Mouse (Mus musculus): ENCODE data around the gene Ranbp9. TPM values are rescaled to one million over a fixed set of nuclear protein-coding genes. Genes with fewer than 3 reads are reported as not detected.
A peak's percentile ranks its signal among the peaks of the same experiment; 100 is the strongest.

The Ranbp9 gene
- polyA plus RNA-seq, 1 experiment from 2014 or later = 22.9 TPM

GRCm38 (mm10) chr13:43415249-43415648 lies 65.8 kb downstream of the Ranbp9 start:
- 0 out of 2 replicates have a peak, but pooled peaks cover 1% of the 10 kb centered on the region for H3K36me3 ChIP-seq (ENCODE audit: control insufficient read depth, insufficient read depth, low read length)
- H3K9me3 ChIP-seq (ENCODE audit: control insufficient read depth, low read length) = no peaks in the 10 kb centered on the region
- H3K4me1 ChIP-seq (replicated peaks; ENCODE audit: control insufficient read depth, insufficient read depth, low read length) = no peaks in the 10 kb centered on the region
- no peak for ATAC-seq (ENCODE audit: low FRiP score)
- no peak for DNase-seq (ENCODE audit: low spot score)
- H3K4me2 ChIP-seq (replicated peaks; ENCODE audit: low read depth, low read length) = no peak overlapping the region
- H3K27ac ChIP-seq (ENCODE audit: low read depth, low read length) = no peak overlapping the region
- H3K27me3 ChIP-seq (ENCODE audit: control insufficient read depth, insufficient read depth, low read length) = no peaks in the 10 kb centered on the region
- 79% methylated on average over 1 of the region's 1 CpGs for WGBS
- no peak overlapping the region for H3K4me3 ChIP-seq (ENCODE audit: low read depth, low read length)
- H3K9ac ChIP-seq (ENCODE audit: low read depth, low read length) = no peak overlapping the region

GRCm38 (mm10) chr13:43413611-43414010 lies 67.5 kb downstream of the Ranbp9 start:
- H3K36me3 ChIP-seq (ENCODE audit: control insufficient read depth, insufficient read depth, low read length) = 0 out of 2 replicates have a peak, but pooled peaks cover 2% of the 10 kb centered on the region
- H3K4me2 ChIP-seq (replicated peaks; ENCODE audit: low read depth, low read length) = no peak overlapping the region
- no peaks in the 10 kb centered on the region for H3K9me3 ChIP-seq (ENCODE audit: control insufficient read depth, low read length)
- no peak overlapping the region for H3K4me3 ChIP-seq (ENCODE audit: low read depth, low read length)
- no peak overlapping the region for H3K27ac ChIP-seq (ENCODE audit: low read depth, low read length)
- H3K9ac ChIP-seq (ENCODE audit: low read depth, low read length) = no peak overlapping the region
- DNase-seq (ENCODE audit: low spot score) (no peak), ATAC-seq (ENCODE audit: low FRiP score) (no peak)
- no peaks in the 10 kb centered on the region for H3K27me3 ChIP-seq (ENCODE audit: control insufficient read depth, insufficient read depth, low read length)
- H3K4me1 ChIP-seq (replicated peaks; ENCODE audit: control insufficient read depth, insufficient read depth, low read length) = no peaks in the 10 kb centered on the region
- 89% methylated on average over 2 of the region's 2 CpGs for WGBS

- no peak overlapping the region for H3K4me2 ChIP-seq (replicated peaks; ENCODE audit: low read depth, low read length)
- H3K4me3 ChIP-seq (ENCODE audit: low read depth, low read length) = no peak overlapping the region
- 0 out of 2 replicates have a peak, but pooled peaks cover 2% of the 10 kb centered on the region for H3K36me3 ChIP-seq (ENCODE audit: control insufficient read depth, insufficient read depth, low read length)
- no peak overlapping the region for H3K27ac ChIP-seq (ENCODE audit: low read depth, low read length)
- no peaks in the 10 kb centered on the region for H3K27me3 ChIP-seq (ENCODE audit: control insufficient read depth, insufficient read depth, low read length)
- H3K9me3 ChIP-seq (ENCODE audit: control insufficient read depth, low read length) = no peaks in the 10 kb centered on the region
- no peaks in the 10 kb centered on the region for H3K4me1 ChIP-seq (replicated peaks; ENCODE audit: control insufficient read depth, insufficient read depth, low read length)
- H3K9ac ChIP-seq (ENCODE audit: low read depth, low read length) = no peak overlapping the region
- DNase-seq (ENCODE audit: low spot score) (no peak), ATAC-seq (ENCODE audit: low FRiP score) (no peak)
- 85% methylated on average over 7 of the region's 7 CpGs for WGBS
Observed at GRCm38 (mm10) chr13:43412311-43412710, 68.8 kb downstream of the Ranbp9 start.

- Histone ChIP-seq H3K4me1 (replicated peaks; ENCODE audit: control insufficient read depth, insufficient read depth, low read length) (0 out of 2 replicates have a peak, but pooled peaks cover 3% of the 10 kb centered on the region), H3K9me3 (ENCODE audit: control insufficient read depth, low read length) (no peaks in the 10 kb centered on the region), H3K27ac (ENCODE audit: low read depth, low read length) (no peak overlapping the region), H3K4me3 (ENCODE audit: low read depth, low read length) (0 out of 2 replicates have a peak overlapping the region, but pooled peaks have one; percentile 84), H3K36me3 (ENCODE audit: control insufficient read depth, insufficient read depth, low read length) (peaks cover 2% of the 10 kb centered on the region; the same call in 1 of the 2 replicates), H3K9ac (ENCODE audit: low read depth, low read length) (no peak overlapping the region), H3K27me3 (ENCODE audit: control insufficient read depth, insufficient read depth, low read length) (no peaks in the 10 kb centered on the region), H3K4me2 (replicated peaks; ENCODE audit: low read depth, low read length) (peak overlapping the region; percentile 54)
- ATAC-seq (ENCODE audit: low FRiP score) = no peak
- 91% methylated on average over 5 of the region's 5 CpGs for WGBS
- DNase-seq (ENCODE audit: low spot score) = no peak
Observed at GRCm38 (mm10) chr13:43399576-43399975, 81.5 kb downstream of the Ranbp9 start.

- no peaks in the 10 kb centered on the region for H3K9me3 ChIP-seq (ENCODE audit: control insufficient read depth, low read length)
- peak within 1 kb of the TSS; percentile 84 for H3K4me3 ChIP-seq (ENCODE audit: low read depth, low read length)
- peak within 1 kb of the TSS; percentile 94 for H3K9ac ChIP-seq (ENCODE audit: low read depth, low read length)
- DNase-seq (ENCODE audit: low spot score) (peak; percentile 97), ATAC-seq (ENCODE audit: low FRiP score) (peak; percentile 92)
- no peaks in the 10 kb centered on the region for H3K27me3 ChIP-seq (ENCODE audit: control insufficient read depth, insufficient read depth, low read length)
- 1% methylated on average over 63 of the region's 72 CpGs for WGBS
- peaks cover 2% of the 10 kb centered on the region; the same call in 1 of the 2 replicates for H3K36me3 ChIP-seq (ENCODE audit: control insufficient read depth, insufficient read depth, low read length)
- H3K4me1 ChIP-seq (replicated peaks; ENCODE audit: control insufficient read depth, insufficient read depth, low read length) = 0 out of 2 replicates have a peak, but pooled peaks cover 3% of the 10 kb centered on the region
- H3K27ac ChIP-seq (ENCODE audit: low read depth, low read length) = peak within 1 kb of the TSS; percentile 95
- peak within 1 kb of the TSS; percentile 54 for H3K4me2 ChIP-seq (replicated peaks; ENCODE audit: low read depth, low read length)
Observed at GRCm38 (mm10) chr13:43398297-43399080, 82.6 kb downstream of the Ranbp9 start, which contains the start of gene Nol7. Nol7 (plus strand) TSS chr13:43398390.

- Histone ChIP-seq H3K4me2 (replicated peaks; ENCODE audit: low read depth, low read length) (0 out of 2 replicates have a peak overlapping the region, but pooled peaks have one; percentile 7), H3K27ac (ENCODE audit: low read depth, low read length) (no peak overlapping the region; the same call in 1 of the 2 replicates), H3K27me3 (ENCODE audit: control insufficient read depth, insufficient read depth, low read length) (no peaks in the 10 kb centered on the region), H3K36me3 (ENCODE audit: control insufficient read depth, insufficient read depth, low read length) (peaks cover 2% of the 10 kb centered on the region; the same call in 1 of the 2 replicates), H3K4me3 (ENCODE audit: low read depth, low read length) (peak overlapping the region; percentile 84), H3K4me1 (replicated peaks; ENCODE audit: control insufficient read depth, insufficient read depth, low read length) (0 out of 2 replicates have a peak, but pooled peaks cover 3% of the 10 kb centered on the region), H3K9ac (ENCODE audit: low read depth, low read length) (no peak overlapping the region), H3K9me3 (ENCODE audit: control insufficient read depth, low read length) (no peaks in the 10 kb centered on the region)
- DNase-seq (ENCODE audit: low spot score) (no peak), ATAC-seq (ENCODE audit: low FRiP score) (peak; percentile 51; the same call in 1 of the 2 replicates)
- 59% methylated on average over 12 of the region's 17 CpGs for WGBS
Observed at GRCm38 (mm10) chr13:43397700-43398296, 83.3 kb downstream of the Ranbp9 start.

GRCm38 (mm10) chr13:43385321-43385720 lies 95.8 kb downstream of the Ranbp9 start:
- no peaks in the 10 kb centered on the region for H3K27me3 ChIP-seq (ENCODE audit: control insufficient read depth, insufficient read depth, low read length)
- H3K9me3 ChIP-seq (ENCODE audit: control insufficient read depth, low read length) = no peaks in the 10 kb centered on the region
- ATAC-seq (ENCODE audit: low FRiP score) (no peak), DNase-seq (ENCODE audit: low spot score) (no peak)
- H3K4me1 ChIP-seq (replicated peaks; ENCODE audit: control insufficient read depth, insufficient read depth, low read length) = no peaks in the 10 kb centered on the region
- no peak overlapping the region for H3K9ac ChIP-seq (ENCODE audit: low read depth, low read length)
- H3K4me2 ChIP-seq (replicated peaks; ENCODE audit: low read depth, low read length) = no peak overlapping the region
- H3K27ac ChIP-seq (ENCODE audit: low read depth, low read length) = no peak overlapping the region
- 95% methylated on average over 10 of the region's 10 CpGs for WGBS
- no peaks in the 10 kb centered on the region for H3K36me3 ChIP-seq (ENCODE audit: control insufficient read depth, insufficient read depth, low read length)
- H3K4me3 ChIP-seq (ENCODE audit: low read depth, low read length) = no peak overlapping the region

GRCm38 (mm10) chr13:43379989-43380388 lies 101.1 kb downstream of the Ranbp9 start:
- no peak overlapping the region for H3K9ac ChIP-seq (ENCODE audit: low read depth, low read length)
- 87% methylated on average over 3 of the region's 3 CpGs for WGBS
- DNase-seq (ENCODE audit: low spot score) (no peak), ATAC-seq (ENCODE audit: low FRiP score) (no peak)
- peaks cover 2% of the 10 kb centered on the region; the same call in 1 of the 2 replicates for H3K36me3 ChIP-seq (ENCODE audit: control insufficient read depth, insufficient read depth, low read length)
- no peaks in the 10 kb centered on the region for H3K9me3 ChIP-seq (ENCODE audit: control insufficient read depth, low read length)
- H3K4me1 ChIP-seq (replicated peaks; ENCODE audit: control insufficient read depth, insufficient read depth, low read length) = 0 out of 2 replicates have a peak, but pooled peaks cover 2% of the 10 kb centered on the region
- H3K27me3 ChIP-seq (ENCODE audit: control insufficient read depth, insufficient read depth, low read length) = no peaks in the 10 kb centered on the region
- no peak overlapping the region for H3K27ac ChIP-seq (ENCODE audit: low read depth, low read length)
- no peak overlapping the region for H3K4me2 ChIP-seq (replicated peaks; ENCODE audit: low read depth, low read length)
- no peak overlapping the region for H3K4me3 ChIP-seq (ENCODE audit: low read depth, low read length)

All from hindbrain, embryonic 11.5 days (tissue).